16 mouse cellular contexts compared by ENCODE assay signal in the genomic region with DNA sequence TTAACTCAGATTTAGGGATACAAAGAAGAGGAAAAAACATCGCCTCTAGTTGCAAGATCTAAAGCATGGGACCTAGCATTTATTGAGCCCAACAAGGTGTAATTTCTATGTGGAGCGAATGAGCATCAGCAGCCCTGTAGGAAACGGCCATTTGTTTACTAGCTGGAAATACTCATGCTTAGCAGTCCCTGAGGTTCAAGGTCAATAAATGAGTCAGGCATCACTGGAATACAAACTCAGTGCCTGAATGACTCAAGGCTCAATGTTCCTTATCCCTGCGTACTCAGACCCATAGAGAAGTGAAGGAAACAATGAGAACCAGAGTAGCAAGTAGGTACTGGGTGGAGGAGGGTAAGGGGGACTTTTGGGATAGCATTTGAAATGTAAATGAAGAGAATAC.
"Had no signal": no experiment of that assay in that cellular context is flagged by ENCODE, and none has a peak within 500 bp of the region (broad histone marks: within the 10 kb centered on the region; RNA-seq: fewer than 3 reads in every experiment).

No protein-coding gene starts in this region.

- H3K9me3 ChIP-seq: megakaryocyte, embryonic 14.5 days; midbrain, embryonic 12.5 days; neural tube, embryonic 12.5 days; stomach, embryonic 15.5 days had no signal

- H3K4me2 ChIP-seq: lung, embryonic 14.5 days; midbrain, embryonic 12.5 days; neural tube, embryonic 12.5 days; stomach, embryonic 15.5 days had no signal

- H3K27ac ChIP-seq: macrophage; midbrain, embryonic 12.5 days; neural tube, embryonic 12.5 days; stomach, embryonic 15.5 days; stomach, postnatal 0 days had no signal

- H3K27me3 ChIP-seq: midbrain, embryonic 12.5 days; neural tube, embryonic 12.5 days; stomach, embryonic 15.5 days had no signal

- ATAC-seq: midbrain, embryonic 16.5 days had no signal

- H3K4me3 ChIP-seq: megakaryocyte, embryonic 14.5 days; midbrain, embryonic 12.5 days; neural tube, embryonic 12.5 days; stomach, embryonic 15.5 days had no signal

- H3K9ac ChIP-seq: lung, embryonic 14.5 days; midbrain, embryonic 12.5 days; neural tube, embryonic 12.5 days; stomach, embryonic 15.5 days had no signal

- H3K36me3 ChIP-seq: midbrain, embryonic 12.5 days; neural tube, embryonic 12.5 days; stomach, embryonic 15.5 days had no signal

- H3K4me1 ChIP-seq: megakaryocyte, embryonic 14.5 days; midbrain, embryonic 12.5 days; neural tube, embryonic 12.5 days; stomach, embryonic 15.5 days had no signal

- DNase-seq: lung, adult 18-20 months; lung, embryonic 14.5 days; lung, postnatal 10 days; lung, postnatal 36 days; midbrain, embryonic 14.5 days; right cerebral cortex, postnatal 14 days; thymus, adult 2 months; thymus, postnatal 25 days; thymus, postnatal 4 days had no signal
